Mouse (Mus musculus) 3T3-L1 (cell line): Measurements from ENCODE around the gene Psmd4.
"Not testable (repeated sequence)": the region's sequence is repeated elsewhere in the genome, so short reads cannot be mapped to it uniquely, and the experiment has no call there.

Experiments used
- DNase-seq: peaks from one replicate; pipeline ENCODE4 v3.0.0-alpha.2; 2015; ENCODE audit warnings: low read depth, low spot score

The Psmd4 gene

DNA sequence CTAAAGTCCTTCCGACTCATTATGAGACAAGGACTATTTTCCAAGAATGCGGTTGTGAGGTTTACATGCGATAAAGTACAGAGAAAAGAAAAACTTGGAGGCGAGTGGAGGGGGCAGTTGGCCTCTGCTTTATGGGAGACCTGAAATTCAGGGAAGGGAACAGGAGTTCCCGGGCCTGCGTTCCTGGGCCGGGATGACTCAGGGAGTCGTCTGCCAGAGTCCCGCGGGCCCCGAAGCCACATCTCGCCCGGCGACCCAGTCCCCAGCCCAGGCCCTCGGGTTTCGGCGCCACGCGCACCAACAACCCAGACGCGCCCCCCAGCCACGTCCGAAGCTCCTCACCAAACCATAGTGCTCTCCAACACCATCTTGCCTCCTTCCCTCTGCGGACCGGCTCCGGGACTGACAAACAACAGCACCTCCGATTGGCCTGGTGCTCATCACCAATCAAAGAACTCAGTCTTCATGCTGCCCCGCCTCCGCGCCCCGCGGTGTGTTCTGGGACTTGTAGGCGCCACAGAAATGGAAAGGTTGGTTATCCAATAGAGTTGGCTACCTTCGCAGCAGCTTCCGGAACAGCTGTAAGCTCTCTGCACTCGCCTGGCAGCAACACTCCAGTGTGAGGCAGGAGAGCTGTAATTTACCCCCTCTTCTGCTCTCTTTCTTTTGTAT lies at the start of gene Psmd4:
TSS of gene Psmd4 (minus strand) at position 449 of the 672 bp plus-strand sequence.
- peak; percentile 99 for DNase-seq

- no peak for DNase-seq
Measured at GRCm38 (mm10) chr3:95088071-95088470, 45.7 kb upstream of the Psmd4 start.

GRCm38 (mm10) chr3:95071606-95072005 lies 29.2 kb upstream of the Psmd4 start:
- no peak for DNase-seq

DNA sequence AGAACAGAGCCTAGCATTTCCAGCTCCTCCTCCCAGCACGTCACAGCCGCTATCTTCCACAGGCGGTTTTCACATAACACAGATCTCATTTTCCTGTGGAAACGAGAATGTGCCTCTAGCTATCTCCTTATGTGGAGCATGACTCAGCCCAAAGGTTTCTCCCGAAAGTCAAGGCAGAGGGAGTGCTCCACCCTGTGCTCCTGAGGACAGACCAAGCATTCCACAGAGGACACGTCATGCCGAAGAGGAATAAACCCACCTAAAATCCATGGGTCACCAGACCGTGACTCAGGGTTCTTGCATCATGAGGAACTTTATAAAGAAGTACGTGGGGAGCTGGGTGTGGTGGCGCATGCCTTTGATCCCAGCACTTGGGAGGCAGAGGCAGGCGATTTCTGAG lies 24.2 kb upstream of the Psmd4 start:
- peak; percentile 99 for DNase-seq

- DNase-seq = peak; percentile 64
Measured at GRCm38 (mm10) chr3:95066095-95066494, 23.7 kb upstream of the Psmd4 start.

DNA sequence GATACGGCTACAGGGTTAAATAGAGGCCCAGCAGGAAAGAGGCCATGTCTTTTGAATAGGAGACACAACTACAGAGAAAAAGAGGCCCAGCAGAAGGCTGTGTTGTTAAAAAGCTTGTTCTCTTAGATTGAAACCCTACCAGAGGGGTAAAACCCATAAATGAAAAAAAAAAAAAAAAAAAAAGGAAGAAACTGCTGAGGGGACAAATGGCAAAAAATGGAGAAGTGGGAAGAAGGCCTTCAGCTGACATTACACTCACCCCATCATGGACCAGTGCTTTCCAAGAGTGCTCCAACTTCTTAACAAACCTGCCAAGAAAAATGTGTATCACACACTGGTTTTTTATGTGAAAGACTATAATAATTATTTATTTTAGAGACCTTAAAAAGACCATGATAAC lies 23.1 kb upstream of the Psmd4 start:
- no peak for DNase-seq

GRCm38 (mm10) chr3:95063741-95064140 lies 21.3 kb upstream of the Psmd4 start:
- DNase-seq = peak; percentile 84

- peak; percentile 42 for DNase-seq
Measured at GRCm38 (mm10) chr3:95058078-95058477, 15.7 kb upstream of the Psmd4 start.

DNA sequence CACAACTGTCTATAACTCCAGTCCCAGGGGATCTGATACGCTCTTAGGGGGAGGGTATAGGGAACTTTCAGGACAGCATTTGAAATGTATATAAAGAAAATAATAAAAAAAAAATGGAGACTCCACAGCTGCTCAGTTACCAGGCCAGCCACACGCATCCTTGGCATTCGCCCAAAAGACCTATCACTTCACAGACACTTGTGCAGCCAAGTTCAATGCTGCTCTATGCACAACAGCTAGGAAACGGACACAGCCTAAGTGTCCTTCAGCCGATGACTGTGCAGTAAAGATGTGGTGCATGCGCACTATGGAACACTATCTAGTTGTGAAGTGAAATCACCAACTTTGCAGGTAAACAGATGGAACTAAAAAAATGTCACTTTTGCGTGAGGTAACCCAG lies 13.9 kb upstream of the Psmd4 start:
- DNase-seq = peak; percentile 27

DNA sequence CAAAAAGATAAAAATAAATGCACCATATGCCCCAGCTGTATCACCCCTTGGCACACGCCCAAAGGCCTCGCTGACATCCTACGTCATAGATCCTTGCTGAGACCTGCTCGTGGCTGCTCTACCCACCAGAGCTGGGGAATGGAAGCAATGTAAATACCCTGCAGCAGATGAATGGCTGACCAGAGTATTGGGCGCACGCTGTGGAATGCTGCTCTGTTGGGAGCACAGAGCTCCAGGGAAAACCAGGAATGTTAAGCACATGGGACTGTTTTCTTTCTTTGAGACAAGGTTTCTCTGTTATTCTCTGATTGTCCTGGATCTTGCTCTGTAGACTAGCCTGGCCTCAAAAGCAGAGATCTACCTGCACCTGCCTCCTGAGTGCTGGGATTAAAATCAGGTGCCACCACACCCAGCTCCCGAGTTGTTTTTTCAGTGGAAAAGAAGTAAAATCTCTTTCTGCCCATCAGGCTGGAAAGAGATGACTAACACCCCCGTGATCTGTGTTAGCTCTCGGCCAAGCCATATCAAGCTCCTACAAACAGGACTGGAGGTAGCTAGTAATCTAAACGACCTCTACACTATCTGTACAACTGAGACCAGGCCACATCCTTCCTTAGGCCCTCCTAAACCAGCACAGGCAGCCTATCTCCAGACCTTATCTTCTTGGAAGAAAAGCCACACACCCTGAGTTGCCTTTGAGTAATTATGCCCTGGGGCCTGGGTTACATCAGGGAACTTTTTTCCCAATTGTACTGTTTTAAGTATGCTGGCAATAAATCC lies 12.3 kb upstream of the Psmd4 start:
- peak; percentile 85 for DNase-seq

DNA sequence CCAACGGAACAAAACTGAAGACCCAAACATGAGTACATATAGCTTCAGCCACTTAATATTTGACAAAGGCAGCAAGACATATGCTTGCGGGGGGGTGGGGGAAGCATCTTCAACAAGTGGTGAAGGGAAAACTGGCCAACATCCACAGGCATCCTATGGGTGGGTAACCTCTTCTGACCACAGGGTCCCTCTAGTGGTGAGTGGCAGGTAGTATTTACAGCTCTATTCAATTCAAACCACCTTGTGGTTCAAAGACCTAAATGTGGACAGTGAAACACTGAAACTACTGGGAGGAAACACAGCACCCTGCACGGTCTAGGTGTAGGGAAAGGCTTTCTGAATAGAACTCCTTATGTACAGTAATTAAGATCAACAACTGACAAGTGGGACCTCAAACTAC lies 11.3 kb upstream of the Psmd4 start:
- DNase-seq = peak; percentile 83

DNA sequence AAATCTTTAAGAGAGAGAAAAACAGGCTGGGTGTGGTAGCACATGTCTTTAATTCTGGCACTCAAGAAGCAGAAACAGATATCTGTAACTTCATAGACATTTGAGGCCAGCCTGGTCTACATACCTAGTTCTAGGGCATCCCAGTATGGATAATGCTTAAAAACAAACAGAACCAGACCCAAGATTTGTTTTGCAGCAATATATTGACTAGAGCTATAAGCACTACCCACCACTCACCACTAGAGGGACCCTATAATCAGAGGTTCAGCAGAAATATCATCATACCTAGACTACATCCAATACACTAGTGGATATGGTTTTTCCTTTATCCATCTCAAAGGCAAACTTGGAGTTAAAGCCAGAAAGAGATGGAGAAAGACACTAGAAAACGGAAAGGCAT lies 10.5 kb upstream of the Psmd4 start:
- DNase-seq = peak; percentile 84

GRCm38 (mm10) chr3:95047914-95048313 lies 5.5 kb upstream of the Psmd4 start:
- no peak for DNase-seq

GRCm38 (mm10) chr3:95046462-95047057 lies 4.1 kb upstream of the Psmd4 start:
- no peak for DNase-seq

DNA sequence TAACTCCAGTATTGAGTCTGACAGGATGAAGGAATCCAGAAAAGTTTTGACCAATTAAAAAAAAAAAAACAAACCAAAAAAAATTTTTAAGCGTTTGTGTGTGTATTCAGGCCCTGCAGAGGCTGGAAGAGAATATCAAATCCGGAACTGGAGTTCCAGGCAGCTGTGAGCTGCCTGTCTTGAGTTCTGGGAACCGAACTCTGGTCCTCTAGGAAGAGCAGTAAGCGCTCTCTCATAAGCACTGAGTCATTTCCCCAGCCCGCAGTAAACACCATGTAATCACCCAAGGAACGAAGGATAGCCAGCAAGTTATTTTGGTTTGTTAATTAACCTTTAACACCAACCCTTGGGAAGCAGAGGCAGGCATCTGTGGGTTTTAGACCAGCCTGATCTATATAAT lies 837 bp upstream of the Psmd4 start:
- no peak for DNase-seq

DNA sequence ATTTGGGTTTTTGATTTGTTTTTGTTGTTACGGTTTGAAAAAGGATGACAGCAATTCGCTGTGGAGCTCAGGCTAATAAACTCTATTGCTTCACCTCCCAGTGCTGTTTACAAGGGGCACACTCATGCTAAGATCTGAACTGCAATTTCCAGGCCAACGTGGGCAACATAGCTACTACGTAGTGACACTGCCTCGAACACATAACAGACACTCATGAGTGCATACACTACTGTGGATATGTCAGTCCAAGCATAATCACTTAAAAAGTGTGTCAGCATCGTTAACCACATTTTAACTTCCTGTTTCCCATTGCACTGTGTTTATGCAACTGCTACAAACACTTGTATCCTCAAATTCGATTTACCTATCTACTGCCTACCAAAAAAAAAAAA lies 420 bp upstream of the Psmd4 start:
- DNase-seq = no peak

DNA sequence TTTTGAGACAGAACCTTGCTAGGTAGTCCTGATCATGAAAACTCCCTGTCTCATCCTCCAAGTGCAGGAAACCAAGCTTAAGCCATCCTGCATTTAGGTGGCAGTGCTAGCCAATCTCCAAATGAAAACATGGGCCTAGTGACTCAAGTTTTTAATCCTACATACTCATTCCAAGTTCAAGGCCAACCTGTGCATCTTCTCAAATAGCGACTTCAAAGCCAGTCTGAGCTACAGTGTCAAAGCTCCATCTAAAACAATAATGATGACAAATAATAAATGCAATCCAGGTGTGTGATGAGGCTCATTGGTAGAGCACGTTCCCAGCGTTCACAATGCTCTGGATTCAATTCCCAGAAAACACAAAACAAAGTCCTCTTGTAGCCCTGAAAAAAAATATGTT lies 789 bp downstream of the Psmd4 start:
- peak; percentile 20 for DNase-seq

GRCm38 (mm10) chr3:95029953-95030352 lies 12.5 kb downstream of the Psmd4 start:
- no peak for DNase-seq

DNA sequence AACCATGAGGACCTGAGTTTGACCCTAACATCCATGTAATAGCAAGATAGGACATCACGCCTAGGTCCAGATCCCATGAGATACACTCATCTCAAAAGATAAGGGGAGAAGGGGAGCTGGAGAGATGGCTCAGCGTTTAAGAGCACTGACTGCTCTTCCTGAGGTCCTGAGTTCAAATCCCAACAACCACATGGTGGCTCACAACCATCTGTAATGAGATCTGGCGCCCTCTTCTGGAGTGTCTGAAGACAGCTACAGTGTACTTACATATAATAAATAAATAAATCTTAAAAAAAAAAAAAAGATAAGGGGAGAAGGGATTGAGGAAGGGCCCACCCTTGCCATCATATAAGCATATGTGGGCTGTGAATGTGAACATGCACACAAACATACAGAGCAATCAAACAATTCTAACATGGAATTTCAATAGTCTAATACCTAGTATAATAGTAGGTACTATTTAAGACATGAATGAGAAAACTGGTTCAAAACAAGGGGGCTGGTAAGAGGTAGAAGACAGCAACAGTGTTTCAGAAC lies 13.1 kb downstream of the Psmd4 start:
- DNase-seq = not testable (repeated sequence)

- DNase-seq = no peak
Measured at GRCm38 (mm10) chr3:95028603-95029002, 13.8 kb downstream of the Psmd4 start.

GRCm38 (mm10) chr3:95027701-95028100 lies 14.7 kb downstream of the Psmd4 start:
- DNase-seq = no peak

DNA sequence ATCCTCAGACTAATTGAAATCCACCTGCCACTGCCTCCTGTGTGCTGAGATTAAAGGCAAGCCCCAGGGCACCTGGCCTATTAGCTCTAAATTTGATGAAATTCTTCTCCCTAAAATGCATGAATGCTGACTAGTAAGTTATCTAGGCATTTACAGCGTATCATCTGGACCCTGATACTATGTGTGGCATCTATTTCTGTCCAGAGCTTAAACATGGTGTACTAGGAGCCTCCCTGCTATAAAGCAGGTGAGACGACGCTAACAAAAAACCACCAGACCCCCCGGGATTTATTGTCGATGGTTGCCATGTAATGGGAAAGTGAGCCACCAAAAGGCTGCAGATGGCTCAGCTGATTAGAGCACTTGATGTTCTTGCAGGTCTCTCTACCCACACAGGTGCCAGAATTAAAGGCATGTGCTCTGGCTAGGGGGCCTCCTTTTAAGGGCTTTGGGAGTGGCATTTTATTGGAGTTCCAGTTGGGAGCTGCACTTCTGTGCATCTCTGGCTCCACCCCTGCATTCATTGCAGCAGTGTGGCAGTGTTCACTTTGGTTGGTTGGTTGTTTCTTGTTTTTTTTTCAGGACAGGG lies 15.3 kb downstream of the Psmd4 start:
- DNase-seq = no peak
